Mouse (Mus musculus): Measurements from ENCODE around the gene Cited4. TPM values are rescaled to one million over a fixed set of nuclear protein-coding genes. Genes with fewer than 3 reads are reported as not detected.

The Cited4 gene
- polyA plus RNA-seq, 1 experiment from 2014 or later: 0.53 TPM

DNA sequence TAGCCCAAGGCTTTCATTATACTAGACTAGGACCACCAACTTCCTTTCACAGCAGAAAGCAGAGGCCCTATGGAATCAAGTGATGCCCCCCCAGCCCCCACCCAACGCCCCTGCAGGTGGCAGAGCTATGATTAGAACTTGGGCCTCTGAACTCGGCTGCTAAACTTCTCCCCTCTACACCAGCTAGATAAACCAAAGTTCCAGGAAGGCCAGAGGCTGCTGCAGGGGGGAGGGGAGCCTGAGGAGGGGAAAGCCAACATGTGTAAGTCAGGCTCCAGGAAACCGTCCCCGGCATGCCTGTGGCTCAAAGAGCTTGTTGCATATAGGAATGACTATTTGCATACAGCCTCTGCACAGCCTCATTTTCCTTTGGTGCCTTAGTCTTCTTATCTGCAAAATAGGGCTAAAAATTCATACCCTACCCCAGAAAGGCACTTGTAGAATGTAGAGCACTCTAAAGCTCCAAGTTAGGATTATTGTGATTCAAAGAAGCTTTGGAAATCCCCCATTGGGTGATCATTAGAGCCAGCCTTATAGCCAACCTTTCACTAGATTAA is 1.1 kb upstream of the Cited4 start:
- WGBS: 42% methylated on average over 4 of the region's 4 CpGs
- Histone ChIP-seq H3K36me3 (replicated peaks) (no peaks in the 10 kb centered on the region), H3K27me3 (replicated peaks) (peaks cover 27% of the 10 kb centered on the region), H3K4me3 (no peak overlapping the region), H3K4me1 (peaks cover 17% of the 10 kb centered on the region), H3K4me2 (no peak overlapping the region), H3K9ac (no peak overlapping the region), H3K27ac (no peak overlapping the region), H3K9me3 (no peaks in the 10 kb centered on the region)
- no peak for ATAC-seq (replicated peaks)

DNA sequence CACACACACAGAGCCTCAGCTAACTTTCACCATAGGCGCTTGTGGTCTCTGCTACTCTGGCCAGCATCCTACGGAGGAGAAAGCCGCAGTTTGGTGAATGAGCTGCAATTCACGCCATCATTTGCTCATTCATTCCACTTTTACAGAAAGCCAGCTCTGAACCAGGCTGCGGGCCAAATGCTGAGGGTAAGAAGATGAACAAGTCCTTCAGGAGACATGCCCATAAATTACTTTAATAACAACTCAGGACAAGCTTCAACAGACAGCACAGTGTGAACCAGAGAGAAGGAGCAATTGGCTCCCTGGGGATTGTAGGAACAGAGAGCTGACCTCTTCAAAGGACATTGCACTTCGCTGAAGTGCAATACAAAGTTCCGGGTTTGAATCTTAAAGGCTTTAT is 590 bp upstream of the Cited4 start:
- Histone ChIP-seq H3K36me3 (replicated peaks) (no peaks in the 10 kb centered on the region), H3K4me3 (no peak overlapping the region), H3K27me3 (replicated peaks) (peaks cover 27% of the 10 kb centered on the region), H3K9ac (no peak overlapping the region), H3K27ac (no peak overlapping the region), H3K4me1 (peaks cover 17% of the 10 kb centered on the region), H3K4me2 (peak overlapping the region; percentile 99; the same call in 1 of the 2 replicates), H3K9me3 (no peaks in the 10 kb centered on the region)
- WGBS: 65% methylated on average over 7 of the region's 7 CpGs
- no peak for ATAC-seq (replicated peaks)

DNA sequence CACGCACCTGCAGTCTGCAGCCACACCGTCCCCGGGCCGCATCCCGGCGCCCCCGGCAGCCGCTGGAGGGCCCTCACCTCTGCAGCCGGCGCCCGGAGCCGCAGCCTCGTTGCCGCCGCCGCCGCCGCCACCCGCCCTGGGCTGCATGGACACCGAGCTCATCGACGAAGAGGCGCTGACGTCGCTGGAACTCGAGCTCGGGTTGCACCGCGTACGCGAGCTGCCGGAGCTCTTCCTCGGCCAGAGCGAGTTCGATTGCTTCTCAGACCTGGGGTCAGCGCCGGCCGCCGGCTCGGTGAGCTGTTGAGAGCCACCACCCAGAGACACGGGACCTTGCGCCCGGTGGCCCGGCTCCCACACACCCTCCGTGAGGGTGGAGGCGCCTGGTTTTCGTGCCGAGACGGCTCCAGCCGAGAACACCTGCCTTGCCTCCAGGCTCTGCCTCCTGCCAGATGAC is 701 bp downstream of the Cited4 start:
- H3K4me3 ChIP-seq: peak overlapping the region; percentile 55
- H3K9me3 ChIP-seq: no peaks in the 10 kb centered on the region
- WGBS: under 1% methylated on average over 50 of the region's 50 CpGs
- H3K9ac ChIP-seq: peak overlapping the region; percentile 44
- H3K36me3 ChIP-seq (replicated peaks): no peaks in the 10 kb centered on the region
- no peak overlapping the region for H3K27ac ChIP-seq
- H3K4me2 ChIP-seq: peak overlapping the region; percentile 99
- H3K4me1 ChIP-seq: peaks cover 17% of the 10 kb centered on the region
- H3K27me3 ChIP-seq (replicated peaks): peaks cover 27% of the 10 kb centered on the region
- peak; percentile 76 for ATAC-seq (replicated peaks)

DNA sequence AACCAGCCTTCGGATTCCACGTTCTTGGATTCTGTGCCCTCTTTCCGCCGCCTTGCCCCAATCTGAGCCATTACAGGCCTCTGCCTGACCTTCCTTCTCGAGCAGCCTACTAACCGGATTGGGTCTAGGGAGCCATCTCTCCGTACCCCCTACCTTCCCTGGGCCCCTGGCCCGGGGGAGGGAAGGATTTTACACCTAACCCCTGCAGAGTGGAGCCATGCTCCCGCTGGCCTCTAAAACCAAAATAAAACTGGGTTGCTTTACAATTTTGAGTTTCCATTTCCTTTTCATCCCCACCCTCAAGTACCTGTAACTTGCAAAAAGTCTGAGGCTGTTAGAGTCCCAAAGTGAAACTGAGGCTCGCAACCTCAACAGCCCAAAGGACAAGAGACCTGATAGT is 1.2 kb downstream of the Cited4 start:
- H3K27ac ChIP-seq: no peak overlapping the region
- H3K9me3 ChIP-seq: no peaks in the 10 kb centered on the region
- H3K4me1 ChIP-seq: peaks cover 17% of the 10 kb centered on the region
- H3K27me3 ChIP-seq (replicated peaks): peaks cover 27% of the 10 kb centered on the region
- peak overlapping the region; percentile 55 for H3K4me3 ChIP-seq
- peak overlapping the region; percentile 44; the same call in 1 of the 2 replicates for H3K9ac ChIP-seq
- no peak; the same call in 1 of the 2 replicates for ATAC-seq (replicated peaks)
- peak overlapping the region; percentile 99 for H3K4me2 ChIP-seq
- no peaks in the 10 kb centered on the region for H3K36me3 ChIP-seq (replicated peaks)
- WGBS: 14% methylated on average over 10 of the region's 10 CpGs

- no peak for ATAC-seq (replicated peaks)
- Histone ChIP-seq H3K9me3 (no peaks in the 10 kb centered on the region), H3K9ac (no peak overlapping the region), H3K4me3 (no peak overlapping the region), H3K27me3 (replicated peaks) (peaks cover 27% of the 10 kb centered on the region), H3K4me2 (no peak overlapping the region), H3K4me1 (peaks cover 17% of the 10 kb centered on the region), H3K27ac (no peak overlapping the region), H3K36me3 (replicated peaks) (no peaks in the 10 kb centered on the region)
- 90% methylated on average over 4 of the region's 4 CpGs for WGBS
Observed at GRCm38 (mm10) chr4:120668551-120668950, 2.2 kb downstream of the Cited4 start.

GRCm38 (mm10) chr4:120669585-120669984 is 3.2 kb downstream of the Cited4 start:
- Histone ChIP-seq H3K4me2 (no peak overlapping the region), H3K36me3 (replicated peaks) (no peaks in the 10 kb centered on the region), H3K9ac (no peak overlapping the region), H3K4me1 (peaks cover 17% of the 10 kb centered on the region), H3K27me3 (replicated peaks) (peaks cover 27% of the 10 kb centered on the region), H3K27ac (no peak overlapping the region), H3K4me3 (no peak overlapping the region), H3K9me3 (no peaks in the 10 kb centered on the region)
- ATAC-seq (replicated peaks): no peak
- 72% methylated on average over 5 of the region's 5 CpGs for WGBS

DNA sequence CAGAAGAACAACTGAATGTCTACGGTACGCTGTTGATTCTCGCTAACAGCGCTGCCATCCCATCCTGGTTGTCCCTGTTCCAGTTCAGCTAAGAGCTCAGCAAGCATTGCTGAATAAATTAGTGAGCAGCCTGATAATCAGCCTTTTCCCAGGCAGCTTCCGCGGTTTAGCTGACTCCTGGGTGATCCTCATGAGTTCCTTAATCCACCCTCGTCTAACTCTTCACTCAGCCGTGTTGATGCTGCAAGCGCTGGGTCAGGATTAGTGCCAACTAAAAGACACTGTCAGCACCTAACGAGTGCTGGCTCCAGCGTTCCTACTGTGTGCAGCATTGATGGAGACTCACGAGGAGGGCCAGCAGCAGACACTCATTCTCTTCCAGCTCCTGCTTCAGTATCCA is 4.7 kb downstream of the Cited4 start:
- H3K4me1 ChIP-seq: peaks cover 17% of the 10 kb centered on the region
- H3K4me2 ChIP-seq: no peak overlapping the region
- H3K9ac ChIP-seq: no peak overlapping the region
- H3K9me3 ChIP-seq: no peaks in the 10 kb centered on the region
- no peak overlapping the region for H3K4me3 ChIP-seq
- peaks cover 27% of the 10 kb centered on the region for H3K27me3 ChIP-seq (replicated peaks)
- H3K27ac ChIP-seq: no peak overlapping the region
- no peaks in the 10 kb centered on the region for H3K36me3 ChIP-seq (replicated peaks)
- 23% methylated on average over 12 of the region's 12 CpGs for WGBS
- ATAC-seq (replicated peaks): no peak

DNA sequence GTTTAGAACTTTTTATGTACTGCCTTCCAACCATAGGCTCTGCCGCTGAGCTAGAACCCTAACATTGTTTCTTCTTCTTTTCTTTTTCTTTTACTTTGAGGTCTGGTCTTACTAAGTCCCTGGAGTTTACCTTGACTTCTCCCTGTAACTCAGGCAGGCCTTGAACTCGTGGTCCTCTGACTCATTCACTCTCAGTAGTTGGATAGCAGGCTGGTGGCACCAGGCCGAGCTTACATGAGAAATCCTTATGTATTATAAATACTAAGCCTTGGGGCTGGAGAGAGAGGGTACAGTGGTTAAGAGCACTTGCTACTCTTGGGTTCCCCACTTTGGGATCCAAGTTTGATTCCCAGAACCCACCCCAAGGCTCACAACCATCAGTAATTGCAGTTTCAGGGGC is 7.2 kb downstream of the Cited4 start:
- H3K36me3 ChIP-seq (replicated peaks): no peaks in the 10 kb centered on the region
- no peak for ATAC-seq (replicated peaks)
- no peaks in the 10 kb centered on the region for H3K4me1 ChIP-seq
- H3K4me2 ChIP-seq: no peak overlapping the region
- no peak overlapping the region for H3K9ac ChIP-seq
- no peaks in the 10 kb centered on the region for H3K9me3 ChIP-seq
- H3K4me3 ChIP-seq: no peak overlapping the region
- WGBS: 87% methylated on average over 3 of the region's 3 CpGs
- peaks cover 7% of the 10 kb centered on the region for H3K27me3 ChIP-seq (replicated peaks)
- no peak overlapping the region for H3K27ac ChIP-seq

- WGBS: 79% methylated on average over 8 of the region's 8 CpGs
- no peak overlapping the region for H3K4me3 ChIP-seq
Observed at GRCm38 (mm10) chr4:120674775-120675451, 8.5 kb downstream of the Cited4 start.

GRCm38 (mm10) chr4:120675640-120676039 is 9.3 kb downstream of the Cited4 start:
- Histone ChIP-seq H3K36me3 (replicated peaks) (no peaks in the 10 kb centered on the region), H3K27ac (no peak overlapping the region), H3K4me2 (no peak overlapping the region), H3K4me1 (no peaks in the 10 kb centered on the region), H3K27me3 (replicated peaks) (0 out of 2 replicates have a peak, but pooled peaks cover 4% of the 10 kb centered on the region), H3K9ac (no peak overlapping the region), H3K9me3 (no peaks in the 10 kb centered on the region), H3K4me3 (no peak overlapping the region)
- ATAC-seq (replicated peaks): no peak
- WGBS: 71% methylated on average over 2 of the region's 2 CpGs

More at GRCm38 (mm10) chr4:120674775-120675451, 8.5 kb downstream of the Cited4 start:
- Histone ChIP-seq H3K9me3 (no peaks in the 10 kb centered on the region), H3K4me2 (no peak overlapping the region), H3K9ac (no peak overlapping the region), H3K27ac (no peak overlapping the region), H3K4me1 (no peaks in the 10 kb centered on the region), H3K27me3 (replicated peaks) (0 out of 2 replicates have a peak, but pooled peaks cover 4% of the 10 kb centered on the region), H3K36me3 (replicated peaks) (no peaks in the 10 kb centered on the region)
- ATAC-seq (replicated peaks): no peak

DNA sequence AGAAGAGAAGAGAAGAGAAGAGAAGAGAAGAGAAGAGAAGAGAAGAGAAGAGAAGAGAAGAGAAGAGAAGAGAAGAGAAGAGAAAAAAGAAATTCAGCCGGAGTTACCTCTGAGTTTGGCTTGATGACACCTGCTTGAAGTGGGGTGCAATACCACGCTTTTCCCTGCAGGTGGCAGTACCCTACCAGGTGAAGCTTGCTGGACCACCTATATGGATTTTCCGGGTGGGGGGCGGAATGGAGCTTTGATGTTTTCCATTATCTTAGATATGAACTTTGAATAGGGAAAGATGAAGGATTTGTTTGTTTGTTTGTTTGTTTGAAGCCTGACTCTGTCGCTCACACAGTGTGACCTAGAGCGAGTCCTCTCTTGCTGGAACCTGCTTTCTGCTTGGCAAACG is 14.6 kb downstream of the Cited4 start:
- Histone ChIP-seq H3K27ac (no peak overlapping the region), H3K9ac (no peak overlapping the region), H3K27me3 (replicated peaks) (no peaks in the 10 kb centered on the region), H3K9me3 (no peaks in the 10 kb centered on the region), H3K4me2 (no peak overlapping the region), H3K4me1 (no peaks in the 10 kb centered on the region), H3K4me3 (no peak overlapping the region), H3K36me3 (replicated peaks) (no peaks in the 10 kb centered on the region)
- ATAC-seq (replicated peaks): no peak
- WGBS: 55% methylated on average over 7 of the region's 7 CpGs

DNA sequence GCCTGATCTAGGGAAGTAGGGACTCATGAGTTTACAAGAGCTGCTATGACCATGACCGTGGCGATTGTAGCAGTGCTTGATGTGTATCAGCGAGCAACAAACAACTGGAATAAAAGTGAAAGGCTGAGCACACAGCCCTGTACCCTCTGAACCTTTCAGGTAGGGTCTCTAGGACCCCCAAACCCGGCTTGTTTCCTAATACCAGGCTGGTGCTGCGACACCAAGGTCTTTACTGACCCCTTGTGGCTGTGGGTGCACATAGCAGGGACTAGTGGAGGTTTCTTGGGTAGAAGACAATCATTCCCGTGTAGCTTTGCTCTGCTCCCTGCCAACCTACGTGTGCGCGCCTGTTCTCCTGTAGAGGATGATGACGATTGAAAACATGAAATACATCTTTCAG is 15.8 kb downstream of the Cited4 start:
- Histone ChIP-seq H3K27me3 (replicated peaks) (no peaks in the 10 kb centered on the region), H3K4me3 (no peak overlapping the region), H3K4me2 (no peak overlapping the region), H3K4me1 (no peaks in the 10 kb centered on the region), H3K36me3 (replicated peaks) (no peaks in the 10 kb centered on the region), H3K27ac (no peak overlapping the region), H3K9me3 (no peaks in the 10 kb centered on the region), H3K9ac (no peak overlapping the region)
- no peak for ATAC-seq (replicated peaks)
- 34% methylated on average over 10 of the region's 10 CpGs for WGBS

All from midbrain, embryonic 15.5 days (tissue).